In genomic region chr17:41505000-41505399, GRCm38 (mm10) we compare ENCODE assay signal across 16 mouse cellular contexts.
DNase-seq lines count a peak whose midpoint lies in the region; ATAC-seq and TF ChIP-seq lines count a peak whose summit lies in the region.
"Had no signal": no experiment of that assay in that cellular context is flagged by ENCODE, and none has a peak within 500 bp of the region (broad histone marks: within the 10 kb centered on the region; RNA-seq: fewer than 3 reads in every experiment).

No protein-coding gene starts in this region.

- no peak overlapping the region for H3K9ac ChIP-seq in kidney, postnatal 0 days (ENCODE audit: low read depth, low read length)
- H3K9ac ChIP-seq in heart, embryonic 11.5 days (ENCODE audit: low read depth, low read length) = no peak overlapping the region
- H3K9ac ChIP-seq: embryonic facial prominence, embryonic 15.5 days; limb, embryonic 12.5 days; midbrain, embryonic 12.5 days; neural tube, embryonic 15.5 days had no signal

- no peaks in the 10 kb centered on the region for H3K9me3 ChIP-seq in kidney, postnatal 0 days (replicated peaks; ENCODE audit: low read length)
- no peaks in the 10 kb centered on the region for H3K9me3 ChIP-seq in heart, embryonic 11.5 days (replicated peaks; ENCODE audit: control insufficient read depth, low read length)
- H3K9me3 ChIP-seq: embryonic facial prominence, embryonic 15.5 days; heart, embryonic 10.5 days; limb, embryonic 12.5 days; midbrain, embryonic 12.5 days; neural tube, embryonic 15.5 days had no signal

- DNase-seq in cerebellum, adult 9-10 months = peak; percentile 13
- no peak for DNase-seq in cerebellum, adult 8-10 months
- peak; percentile 35 for DNase-seq in kidney, postnatal 0 days (ENCODE audit: low spot score)
- DNase-seq in kidney, postnatal 10 days = no peak
- DNase-seq in 416B (ENCODE audit: low read depth) = peak; percentile 17
- peak; percentile 31 for DNase-seq in brain, embryonic 14.5 days (ENCODE audit: low read depth)
- DNase-seq in ovary, postnatal 36 days (ENCODE audit: low spot score) = no peak
- DNase-seq: kidney, postnatal 4 days; lung, adult 18-20 months; right cerebral cortex, postnatal 4 days had no signal

- no peak for ATAC-seq in kidney, postnatal 0 days (replicated peaks; ENCODE audit: low FRiP score, low read depth)
- no peak for ATAC-seq in heart, embryonic 11.5 days (replicated peaks; ENCODE audit: insufficient number of reproducible peaks, low FRiP score, low TSS enrichment)

- no peak overlapping the region for H3K4me2 ChIP-seq in kidney, postnatal 0 days (ENCODE audit: low read length)
- H3K4me2 ChIP-seq in heart, embryonic 11.5 days = no peak overlapping the region
- H3K4me2 ChIP-seq: embryonic facial prominence, embryonic 15.5 days; limb, embryonic 12.5 days; midbrain, embryonic 12.5 days; neural tube, embryonic 15.5 days had no signal

- H3K27ac ChIP-seq in kidney, postnatal 0 days = no peak overlapping the region
- no peak overlapping the region for H3K27ac ChIP-seq in heart, embryonic 11.5 days (ENCODE audit: low read depth, low read length)
- H3K27ac ChIP-seq: embryonic facial prominence, embryonic 15.5 days; heart, embryonic 10.5 days; limb, embryonic 12.5 days; midbrain, embryonic 12.5 days; neural tube, embryonic 15.5 days had no signal

- H3K4me3 ChIP-seq in kidney, postnatal 0 days (replicated peaks; ENCODE audit: low read depth, low read length) = no peak overlapping the region
- no peak overlapping the region for H3K4me3 ChIP-seq in heart, embryonic 11.5 days (ENCODE audit: low read depth, low read length)
- H3K4me3 ChIP-seq: embryonic facial prominence, embryonic 15.5 days; heart, embryonic 10.5 days; limb, embryonic 12.5 days; midbrain, embryonic 12.5 days; neural tube, embryonic 15.5 days had no signal

- TF ChIP-seq CTCF in kidney, postnatal 0 days (IDR thresholded peaks at IDR 0.05; ENCODE audit: low read depth) = peak; percentile 55
- peak; percentile 18; the same call in 1 of the 2 replicates for TF ChIP-seq CTCF in brain, embryonic 14.5 days (IDR thresholded peaks at IDR 0.05; ENCODE audit: borderline replicate concordance, extremely low read depth, insufficient read depth, insufficient read length)

- no peaks in the 10 kb centered on the region for H3K4me1 ChIP-seq in kidney, postnatal 0 days (replicated peaks; ENCODE audit: insufficient read depth, low read length)
- no peaks in the 10 kb centered on the region for H3K4me1 ChIP-seq in heart, embryonic 11.5 days (ENCODE audit: control insufficient read depth, insufficient read depth, low read length)
- H3K4me1 ChIP-seq: embryonic facial prominence, embryonic 15.5 days; heart, embryonic 10.5 days; limb, embryonic 12.5 days; midbrain, embryonic 12.5 days; neural tube, embryonic 15.5 days had no signal

- no peaks in the 10 kb centered on the region for H3K36me3 ChIP-seq in kidney, postnatal 0 days (ENCODE audit: insufficient read depth, low read length)
- no peaks in the 10 kb centered on the region for H3K36me3 ChIP-seq in heart, embryonic 11.5 days (ENCODE audit: control insufficient read depth, insufficient read depth, low read length)
- H3K36me3 ChIP-seq: embryonic facial prominence, embryonic 15.5 days; heart, embryonic 10.5 days; limb, embryonic 12.5 days; midbrain, embryonic 12.5 days; neural tube, embryonic 15.5 days had no signal

- no peaks in the 10 kb centered on the region for H3K27me3 ChIP-seq in kidney, postnatal 0 days (ENCODE audit: insufficient read depth, low read length)
- no peaks in the 10 kb centered on the region for H3K27me3 ChIP-seq in heart, embryonic 11.5 days (ENCODE audit: control insufficient read depth, insufficient read depth, low read length)
- H3K27me3 ChIP-seq: embryonic facial prominence, embryonic 15.5 days; limb, embryonic 12.5 days; midbrain, embryonic 12.5 days; neural tube, embryonic 15.5 days had no signal

- no peak for TF ChIP-seq POLR2A in brain, embryonic 14.5 days (IDR thresholded peaks at IDR 0.05; ENCODE audit: borderline replicate concordance, extremely low read depth, insufficient read depth, insufficient read length, poor library complexity, severe bottlenecking)

- 42% methylated on average over 4 of the region's 4 CpGs for WGBS in kidney, postnatal 0 days
- 35% methylated on average over 4 of the region's 4 CpGs for WGBS in heart, embryonic 11.5 days (ENCODE audit: insufficient replicate concordance)

Comparison
In these comparisons a context has a peak if more than half of its experiments do, and no peak if none do; other contexts are left out.
1. DNase-seq: peak in cerebellum, adult 9-10 months (single experiment), kidney, postnatal 0 days (single experiment), 416B (single experiment) and brain, embryonic 14.5 days (single experiment); none in cerebellum, adult 8-10 months (single experiment), kidney, postnatal 10 days (single experiment) and ovary, postnatal 36 days (single experiment).